Mouse (Mus musculus): Measurements from ENCODE around the gene Dnm1. TPM values are rescaled to one million over a fixed set of nuclear protein-coding genes. Genes with fewer than 3 reads are reported as not detected.

Dnm1 gene
- polyA plus RNA-seq, 1 experiment: 0.13 TPM

DNA sequence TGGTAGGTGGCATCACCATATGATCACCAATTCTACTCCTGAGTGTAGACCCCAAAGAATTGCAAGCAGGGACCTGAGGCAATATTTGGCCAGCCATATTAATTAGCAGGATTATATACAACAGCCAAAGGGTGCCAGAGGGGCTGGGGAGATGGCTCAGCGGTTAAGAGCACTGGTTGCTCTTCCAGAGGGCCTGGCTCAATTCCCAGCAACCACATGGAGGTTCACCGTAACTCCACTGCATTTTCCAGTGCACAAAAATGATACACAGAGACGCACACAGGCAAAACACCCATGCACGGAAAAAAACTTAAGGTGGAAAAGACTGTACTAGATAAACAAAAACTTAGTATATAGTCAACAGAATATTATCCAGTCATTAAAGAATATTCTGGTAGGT is 25.9 kb downstream of the Dnm1 start:
- TF ChIP-seq GATA1 (IDR thresholded peaks at IDR 0.05; ENCODE audit: low read length): no peak

DNA sequence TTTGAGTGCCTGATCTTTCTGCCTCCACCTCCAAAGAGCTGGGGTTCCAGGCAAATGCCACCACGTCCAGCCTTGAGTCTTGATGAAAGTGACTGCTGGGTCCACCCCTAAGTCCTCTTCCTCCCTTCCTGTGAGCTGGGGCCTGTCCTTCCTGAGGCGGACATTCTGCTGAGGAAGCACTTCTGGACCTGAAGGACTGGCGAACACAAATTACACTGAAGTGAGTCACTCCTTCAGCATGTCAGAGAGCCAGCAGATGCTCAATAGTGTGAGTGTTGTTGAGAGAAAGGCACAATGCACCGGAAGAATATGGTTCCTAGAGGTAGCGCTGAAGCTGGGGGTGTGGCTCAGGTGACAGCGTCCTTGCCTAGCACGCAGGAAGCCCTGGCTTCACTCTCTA is 27.8 kb downstream of the Dnm1 start:
- TF ChIP-seq GATA1 (IDR thresholded peaks at IDR 0.05; ENCODE audit: low read length): no peak

DNA sequence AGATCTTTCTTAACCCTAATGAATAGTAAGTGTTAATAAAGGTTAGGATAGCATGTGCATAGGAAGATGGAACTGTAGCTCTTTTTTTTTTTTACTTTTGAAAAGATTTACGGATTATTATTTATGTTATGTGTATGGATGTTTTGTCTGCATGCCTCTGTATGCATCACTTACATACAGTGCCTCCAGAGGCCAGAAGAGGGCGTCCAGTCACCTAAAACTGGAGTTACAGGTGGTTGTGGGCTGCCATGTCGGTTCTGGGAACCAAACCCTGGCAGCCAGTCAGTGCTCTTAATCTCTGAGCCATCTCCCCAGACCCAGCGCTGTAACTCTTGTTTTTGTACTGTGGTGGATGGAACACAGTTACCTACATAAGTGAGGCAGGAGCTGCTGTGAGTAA is 28.8 kb downstream of the Dnm1 start:
- TF ChIP-seq GATA1 (IDR thresholded peaks at IDR 0.05; ENCODE audit: low read length): no peak

DNA sequence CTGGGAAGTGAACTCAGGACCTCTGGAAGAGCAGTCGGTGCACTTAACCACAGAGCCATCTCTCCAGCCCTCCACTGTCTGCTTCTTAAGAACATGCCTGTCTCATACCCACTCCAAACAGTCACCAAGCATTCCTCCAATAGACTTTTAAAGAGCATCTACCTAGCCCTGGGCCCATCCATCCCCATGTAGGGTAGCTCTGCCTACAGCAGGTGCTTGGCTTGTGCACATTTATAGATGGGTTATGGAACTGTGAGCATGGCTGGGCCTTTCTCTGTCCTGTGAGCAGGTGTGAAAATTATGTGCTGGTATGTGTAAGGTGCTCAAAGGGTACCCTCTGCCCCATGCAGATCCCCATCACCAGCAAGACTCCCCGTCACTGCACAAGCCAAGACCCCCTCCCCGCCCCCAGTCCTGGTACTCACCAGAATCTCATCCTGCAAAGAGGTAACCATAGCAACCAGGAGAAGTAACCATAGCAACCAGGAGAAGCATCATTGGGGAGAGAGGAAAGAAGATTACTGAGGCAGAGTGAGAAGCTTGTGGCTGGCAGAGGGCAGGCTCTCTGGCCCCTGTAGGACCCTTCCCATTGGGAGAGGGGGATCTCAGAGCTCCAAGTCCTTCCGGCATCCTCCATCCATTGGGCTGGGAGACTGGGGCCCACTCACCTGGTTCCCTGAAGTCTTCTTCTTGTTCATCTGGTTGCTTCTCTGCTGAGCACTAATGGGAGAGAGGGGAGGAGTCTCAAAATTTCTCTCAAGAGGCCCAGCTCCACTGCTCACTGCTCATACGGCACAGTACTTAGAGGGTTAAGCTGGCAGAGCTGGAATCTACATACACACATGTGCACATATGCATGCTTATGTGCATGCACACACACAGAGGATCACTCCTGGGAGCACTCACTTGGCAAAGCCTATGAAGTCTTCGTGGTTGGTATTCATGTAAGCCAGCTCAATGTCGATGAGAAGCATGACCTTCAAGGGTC is 30.1 kb downstream of the Dnm1 start:
- no peak for TF ChIP-seq GATA1 (IDR thresholded peaks at IDR 0.05; ENCODE audit: low read length)

DNA sequence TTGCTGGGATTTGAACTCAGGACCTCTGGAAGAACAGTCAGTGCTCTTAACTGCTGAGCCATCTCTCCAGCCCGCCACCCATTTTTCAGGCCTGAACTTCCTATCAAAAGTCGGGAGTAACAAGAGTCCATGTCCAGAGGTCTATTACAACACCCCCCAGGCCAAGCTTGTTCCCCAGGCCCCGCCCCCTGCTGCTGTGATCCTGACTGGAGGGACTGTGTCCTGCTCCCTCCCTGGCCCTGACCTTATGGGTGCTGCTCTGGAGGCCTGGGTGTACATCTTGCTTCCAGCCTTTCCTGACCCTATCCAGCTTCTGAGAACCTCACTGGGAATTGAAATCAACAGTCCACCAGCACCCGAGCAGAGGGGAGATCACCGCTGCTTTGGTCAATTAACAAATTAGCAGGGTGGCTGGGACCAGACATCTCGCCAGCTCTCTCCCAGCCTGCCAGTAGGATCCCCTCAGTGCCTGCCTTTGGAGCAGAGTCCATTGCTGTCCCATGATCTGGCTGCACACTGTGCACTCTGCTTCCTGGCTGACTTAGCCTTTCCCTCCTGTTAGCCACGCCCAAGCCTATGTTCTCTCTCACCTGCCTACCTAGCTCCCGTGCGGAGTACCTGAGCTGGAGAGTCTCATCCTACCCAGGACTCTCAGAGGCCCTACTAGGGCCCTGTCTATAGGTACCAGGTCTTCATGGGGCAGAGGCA is 31.4 kb downstream of the Dnm1 start:
- TF ChIP-seq GATA1 (IDR thresholded peaks at IDR 0.05; ENCODE audit: low read length): no peak

DNA sequence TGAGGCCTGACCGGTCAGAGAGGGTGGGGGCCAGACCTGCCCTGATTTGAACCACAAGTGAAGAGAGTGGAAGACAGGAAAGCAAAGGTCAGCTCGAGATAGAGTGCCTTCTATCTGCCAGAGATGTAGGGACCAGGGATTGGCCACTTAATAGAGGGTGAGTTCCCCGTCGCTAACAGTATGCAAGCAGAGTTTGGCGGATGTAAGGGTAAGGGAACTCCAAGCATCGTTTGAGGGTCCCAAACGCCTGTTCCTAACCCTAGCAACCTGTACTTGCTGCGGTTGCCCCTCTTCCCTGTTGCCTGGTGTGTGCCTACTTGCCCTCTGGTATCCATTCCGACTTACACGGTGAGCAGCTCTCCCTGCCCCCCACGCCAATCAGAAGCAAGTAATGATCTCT is 32.4 kb downstream of the Dnm1 start:
- no peak for TF ChIP-seq GATA1 (IDR thresholded peaks at IDR 0.05; ENCODE audit: low read length)

DNA sequence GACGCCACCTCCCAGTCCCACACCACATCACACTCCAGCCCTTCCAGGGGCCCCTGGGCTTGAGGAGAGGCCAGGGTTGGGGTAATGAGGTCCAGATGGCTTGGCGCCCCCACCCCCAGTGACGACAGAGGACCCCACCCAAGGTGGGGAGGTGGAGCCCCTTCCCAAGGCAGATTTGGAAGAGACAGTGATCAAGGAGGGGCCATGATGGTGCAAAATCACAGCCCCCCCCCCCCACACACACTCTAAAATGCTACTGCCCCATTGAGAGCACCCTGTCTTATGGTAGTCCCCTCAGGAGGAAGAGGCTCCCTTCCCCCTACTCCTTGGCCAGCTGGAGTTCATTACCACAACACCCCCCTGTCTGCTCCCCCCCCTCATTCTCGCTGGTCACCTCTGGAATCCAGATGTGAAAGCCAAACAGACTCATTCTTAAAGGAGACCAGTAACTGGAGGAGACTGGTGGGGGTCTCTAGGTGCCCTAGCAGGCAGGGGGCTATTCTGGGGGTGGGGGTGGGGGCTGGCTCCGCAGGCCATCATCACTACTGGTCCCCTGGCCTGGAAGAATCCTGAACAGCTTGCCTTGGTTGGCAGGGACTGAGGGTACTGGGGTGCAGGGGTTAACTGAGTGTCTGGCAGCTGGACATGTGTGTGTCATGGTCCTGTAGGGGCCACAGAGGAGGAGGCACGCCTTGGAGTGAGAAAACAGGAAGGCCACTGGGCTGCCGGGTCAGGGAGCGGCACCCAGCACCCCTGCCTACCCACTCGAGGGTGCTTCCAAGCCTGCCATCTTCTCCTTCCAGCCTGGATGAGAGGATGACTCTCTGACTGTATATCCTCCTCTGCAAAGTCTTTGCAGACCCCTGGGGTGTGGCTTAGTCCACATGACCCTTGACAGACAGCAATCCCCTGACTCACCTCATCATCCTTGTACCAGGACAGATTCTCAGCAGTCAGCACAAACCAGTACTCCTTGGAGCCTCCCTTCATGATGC is 33.3 kb downstream of the Dnm1 start:
- no peak for TF ChIP-seq GATA1 (IDR thresholded peaks at IDR 0.05; ENCODE audit: low read length)

DNA sequence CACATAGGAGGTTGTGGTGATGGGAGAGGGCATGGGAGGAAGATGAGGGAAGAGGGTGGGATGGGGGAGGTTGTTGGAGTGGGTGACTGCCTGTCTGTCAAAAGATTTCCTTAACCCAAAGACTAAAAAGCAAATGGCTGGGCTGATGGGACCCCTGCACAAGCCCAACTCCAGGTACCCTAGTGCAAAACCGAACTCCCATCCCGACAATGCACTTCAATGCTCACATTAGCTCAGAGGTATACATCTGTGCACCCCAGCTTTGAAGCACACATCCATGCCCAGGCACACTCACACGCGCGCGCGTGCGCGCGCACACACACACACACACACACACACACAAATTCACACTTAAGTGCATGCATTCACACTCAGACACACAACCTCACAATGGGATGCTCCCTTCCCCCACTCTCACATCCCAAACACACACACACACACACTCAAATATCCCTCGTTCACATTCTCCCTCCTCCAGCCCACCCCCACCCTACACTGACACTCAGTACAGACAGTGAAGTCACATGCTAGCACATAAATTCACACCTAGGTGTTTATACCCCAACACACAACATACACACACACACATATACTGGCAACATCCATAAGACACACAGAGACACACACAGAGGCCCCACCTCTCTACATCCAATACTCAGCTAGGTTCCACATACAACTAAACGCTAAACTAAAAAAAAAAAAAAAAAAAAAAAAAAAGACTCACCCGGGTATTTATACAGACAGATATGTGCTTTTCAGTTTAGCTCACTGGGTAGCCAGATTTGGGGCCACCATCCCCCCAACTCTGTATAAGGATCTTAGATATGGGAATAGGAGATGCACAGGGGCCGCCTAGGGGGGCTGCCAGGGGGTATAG is 34.2 kb downstream of the Dnm1 start:
- TF ChIP-seq GATA1 (IDR thresholded peaks at IDR 0.05; ENCODE audit: low read length): no peak

DNA sequence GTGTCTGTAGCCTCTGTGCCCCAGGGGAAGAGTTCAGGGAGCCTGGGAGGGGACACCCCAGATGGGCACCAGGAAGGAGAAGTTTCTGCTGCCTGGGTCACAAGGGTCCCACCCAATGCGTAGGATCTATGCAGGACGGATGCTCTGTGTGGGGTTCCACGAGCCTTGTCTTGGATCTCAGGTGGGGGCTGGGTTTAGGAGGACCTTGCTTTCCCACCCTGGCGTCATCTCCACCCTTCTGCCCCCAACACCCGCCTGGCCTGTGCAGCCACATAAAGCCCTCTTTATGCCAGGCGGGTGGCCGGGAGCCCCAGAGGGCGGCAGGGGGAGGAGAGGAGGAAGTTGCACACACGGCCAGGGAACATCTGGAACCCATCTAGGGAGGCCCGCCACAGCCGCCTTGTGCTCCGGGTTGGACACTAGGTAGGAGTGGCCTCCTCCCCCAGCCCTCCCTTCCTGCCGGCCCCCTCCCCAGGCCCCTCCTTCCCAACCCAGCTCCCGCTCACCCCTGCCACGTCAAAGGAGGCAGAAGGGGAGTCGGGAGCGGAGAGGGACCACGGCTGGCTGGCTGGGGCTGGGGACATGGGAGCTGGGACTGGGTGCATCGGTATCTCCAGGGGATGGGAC is 35.2 kb downstream of the Dnm1 start:
- TF ChIP-seq GATA1 (IDR thresholded peaks at IDR 0.05; ENCODE audit: low read length): no peak

DNA sequence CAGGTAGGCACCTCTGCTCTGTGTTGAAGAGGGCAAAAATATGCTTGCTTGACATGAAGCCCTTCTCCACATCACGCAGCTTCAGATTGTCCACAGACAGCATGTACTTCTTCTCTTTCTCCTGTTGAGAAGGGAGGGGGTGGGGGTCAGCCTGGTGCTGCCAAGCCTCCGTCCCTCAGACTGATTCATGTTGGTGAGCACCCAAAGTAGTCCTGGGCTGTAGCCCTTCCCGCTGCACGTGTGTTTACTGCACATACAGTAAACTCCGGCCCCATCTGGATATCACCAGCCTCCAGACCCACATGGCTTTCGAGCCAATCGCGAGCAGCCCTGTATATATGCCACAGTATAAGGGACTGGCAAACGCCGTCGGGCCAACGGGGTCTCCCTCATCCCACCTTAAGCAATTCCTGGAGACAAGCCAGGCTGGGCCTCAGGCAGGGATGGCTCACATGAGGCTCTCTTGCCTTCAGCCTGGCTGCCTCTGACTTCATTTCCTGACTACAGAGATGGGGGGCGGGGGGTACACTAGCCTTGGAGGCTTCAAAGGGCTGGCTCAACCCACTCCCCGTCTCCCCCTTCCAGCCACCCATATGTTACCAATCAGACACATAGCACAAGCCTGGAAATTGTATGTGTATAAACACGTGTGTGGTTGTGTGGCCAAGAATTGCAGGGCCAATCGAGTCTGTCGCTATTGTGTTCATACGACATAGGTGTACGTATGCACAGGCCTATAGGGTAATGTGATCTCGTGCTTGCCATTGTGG is 36.1 kb downstream of the Dnm1 start:
- no peak for TF ChIP-seq GATA1 (IDR thresholded peaks at IDR 0.05; ENCODE audit: low read length)

DNA sequence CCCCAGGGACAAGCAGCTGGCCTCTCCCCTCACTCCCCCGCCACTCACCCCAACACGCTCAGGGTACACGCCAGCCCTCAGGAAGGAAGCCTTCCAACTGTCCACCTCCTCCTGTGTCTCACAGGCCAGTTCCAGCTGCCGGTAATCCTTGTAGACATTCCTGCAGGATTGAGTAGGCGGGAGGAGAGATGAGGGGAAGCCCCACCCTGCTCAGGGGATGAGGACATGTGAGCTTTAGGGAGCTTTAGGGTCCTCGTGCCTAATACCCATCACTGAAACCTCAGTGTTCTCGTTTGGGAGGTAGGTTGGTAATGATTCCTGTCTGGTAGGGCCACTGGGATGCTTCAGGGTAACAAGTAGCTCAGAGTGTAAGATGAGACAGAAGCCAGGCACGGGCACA is 37.4 kb downstream of the Dnm1 start:
- no peak for TF ChIP-seq GATA1 (IDR thresholded peaks at IDR 0.05; ENCODE audit: low read length)

DNA sequence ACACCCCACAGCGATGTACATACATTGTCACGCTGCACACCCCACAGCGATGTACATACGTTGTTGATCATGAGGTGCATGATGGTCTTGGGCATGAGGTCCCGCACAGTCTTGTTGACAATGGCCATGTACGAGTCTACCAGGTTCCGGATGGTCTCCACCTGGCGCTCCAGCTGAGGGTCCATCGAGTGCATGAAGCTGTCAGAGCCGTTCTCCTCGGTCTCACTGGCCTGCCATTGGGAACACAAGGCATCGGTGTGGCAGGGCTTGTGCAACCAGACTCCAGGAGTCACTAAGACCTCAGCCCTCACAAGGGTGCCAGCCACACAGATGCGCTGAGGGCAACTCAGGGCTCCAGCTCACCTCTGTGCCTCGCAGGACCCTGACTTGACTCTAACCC is 38.3 kb downstream of the Dnm1 start:
- no peak for TF ChIP-seq GATA1 (IDR thresholded peaks at IDR 0.05; ENCODE audit: low read length)

DNA sequence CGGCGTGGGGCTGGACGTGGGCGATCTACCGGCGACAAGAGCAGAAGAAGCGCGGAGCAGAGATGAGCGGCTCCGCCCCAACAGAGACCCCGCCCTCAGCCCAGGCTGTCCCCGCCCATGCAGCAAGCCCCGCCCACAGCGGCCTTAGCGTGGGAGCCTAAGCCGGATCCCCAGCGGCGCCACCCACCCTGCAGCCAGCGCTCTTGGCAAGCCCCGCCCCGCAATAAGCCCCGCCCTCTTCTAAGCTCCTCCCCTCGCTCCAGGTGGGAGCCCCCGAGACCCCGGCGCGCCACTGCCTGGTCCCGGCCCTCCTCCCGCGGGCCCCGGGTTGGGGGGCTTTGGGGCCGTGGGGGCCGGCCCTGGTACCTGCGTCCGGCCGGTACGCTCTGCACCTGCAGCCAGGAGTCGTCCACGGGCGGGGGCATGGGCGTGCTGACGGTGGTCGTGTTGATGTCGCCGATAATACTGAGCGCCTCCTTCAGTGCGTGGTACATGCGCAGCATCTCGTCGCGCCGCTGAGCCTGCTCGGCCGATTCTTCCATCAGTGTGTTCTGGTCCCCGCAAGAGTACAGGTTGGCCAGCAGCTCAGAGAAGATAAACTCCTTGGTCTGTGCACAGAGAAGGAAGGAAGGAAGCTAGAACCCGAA is 40.7 kb downstream of the Dnm1 start:
- no peak for TF ChIP-seq GATA1 (IDR thresholded peaks at IDR 0.05; ENCODE audit: low read length)
